Mouse (Mus musculus) CH12.LX (cell line): ENCODE measurements around the gene Pnpla2. TPM values are rescaled to one million over a fixed set of nuclear protein-coding genes. Genes with fewer than 3 reads are reported as not detected.

Source experiments
- DNase-seq: peaks from one replicate; pipeline ENCODE4 v3.0.0-alpha.2; 2013; ENCODE audit errors: extremely low read depth
- H3K27ac ChIP-seq: 2 replicates; pipeline ENCODE4 v1.5.1; 2012; ENCODE audit warnings: low read depth, mild to moderate bottlenecking, control low read depth, moderate library complexity; ENCODE audit not compliant: insufficient read depth
- H3K27me3 ChIP-seq: replicated peaks from 2 replicates; pipeline ENCODE3; 2012; ENCODE audit warnings: inconsistent platforms
- H3K36me3 ChIP-seq, 2 experiments: replicated peaks in 1 of 2; 2 replicates each; pipeline versions ENCODE3 to v1.6.1; 2012; ENCODE audit warnings: inconsistent platforms in 1 of 2, low read length in 1 of 2, mild to moderate bottlenecking in 1 of 2, mixed read lengths in 1 of 2, moderate library complexity in 1 of 2; ENCODE audit not compliant: control insufficient read depth in 1 of 2, insufficient read depth in 1 of 2
- H3K4me1 ChIP-seq, 2 experiments: 2 replicates each; pipeline ENCODE4 v1.6.1; 2012; ENCODE audit warnings: inconsistent platforms in 1 of 2, moderate library complexity in 1 of 2; ENCODE audit not compliant: insufficient read depth in 2 of 2, control insufficient read depth in 1 of 2
- H3K4me2 ChIP-seq: 2 replicates; pipeline ENCODE4 v1.6.1; 2012; ENCODE audit warnings: low read depth, mild to moderate bottlenecking, control low read depth; ENCODE audit not compliant: poor library complexity, insufficient read depth, severe bottlenecking
- H3K4me3 ChIP-seq, 3 experiments: fragments of 150-350 bp in 1 of 3; sonication (generic) in 1 of 3; replicated peaks in 1 of 3; 2 replicates each; pipeline versions ENCODE3 to v1.5.1; 2011 to 2012; ENCODE audit warnings: low read depth in 2 of 3, low read length in 2 of 3, mild to moderate bottlenecking in 2 of 3, moderate library complexity in 2 of 3, control low read depth in 1 of 3, improper control_type of control experiment in 1 of 3, inconsistent platforms in 1 of 3, mixed read lengths in 1 of 3; ENCODE audit not compliant: poor library complexity in 1 of 3
- H3K79me2 ChIP-seq: replicated peaks from 2 replicates; pipeline ENCODE4 v1.6.1; 2012; ENCODE audit warnings: mild to moderate bottlenecking, moderate library complexity; ENCODE audit not compliant: control insufficient read depth, poor library complexity, insufficient read depth, severe bottlenecking; ENCODE audit errors: extremely low read depth
- H3K9ac ChIP-seq: 2 replicates; pipeline ENCODE4 v1.6.1; 2012; ENCODE audit warnings: low read depth, mild to moderate bottlenecking, control low read depth, moderate library complexity; ENCODE audit not compliant: insufficient read depth
- H3K9me3 ChIP-seq: replicated peaks from 2 replicates; pipeline ENCODE3; 2012; ENCODE audit warnings: low read length, inconsistent platforms, mixed read lengths
- CTCF ChIP-seq, 2 experiments: IDR thresholded peaks in 1 of 2; conservative IDR thresholded peaks in 1 of 2; 2 replicates each; pipeline ENCODE4 v1.5.1; 2011 to 2012; ENCODE audit warnings: low read depth in 2 of 2, low read length in 2 of 2, improper control_type of control experiment in 1 of 2, inconsistent platforms in 1 of 2, mild to moderate bottlenecking in 1 of 2, moderate library complexity in 1 of 2
- IRF4 ChIP-seq: IDR thresholded peaks from 2 replicates; pipeline ENCODE4 v1.6.1; 2014; ENCODE audit warnings: low read depth, mild to moderate bottlenecking, inconsistent platforms, low read length, improper control_type of control experiment
- JUN ChIP-seq: IDR thresholded peaks from 2 replicates; pipeline ENCODE4 v1.6.1; 2011; ENCODE audit warnings: low read depth, mild to moderate bottlenecking, low read length, improper control_type of control experiment, moderate library complexity; ENCODE audit not compliant: insufficient read depth
- MAFK ChIP-seq: IDR thresholded peaks from 2 replicates; pipeline ENCODE4 v1.6.1; 2011; ENCODE audit warnings: low read length, improper control_type of control experiment; ENCODE audit not compliant: insufficient replicate concordance
- MAZ ChIP-seq: IDR thresholded peaks from 2 replicates; pipeline ENCODE4 v1.6.1; 2012; ENCODE audit warnings: low read depth, mild to moderate bottlenecking, inconsistent platforms, low read length, improper control_type of control experiment, moderate library complexity
- MXI1 ChIP-seq: IDR thresholded peaks from 2 replicates; pipeline ENCODE4 v1.6.1; 2011; ENCODE audit warnings: mild to moderate bottlenecking, low read depth, low read length, improper control_type of control experiment
- NRF1 ChIP-seq: IDR thresholded peaks from 2 replicates; pipeline ENCODE4 v1.6.1; 2014; ENCODE audit warnings: low read depth, mild to moderate bottlenecking, inconsistent platforms, low read length, improper control_type of control experiment, moderate library complexity
- PAX5 ChIP-seq: IDR thresholded peaks from 2 replicates; pipeline ENCODE4 v1.6.1; 2012; ENCODE audit warnings: low read length, inconsistent platforms, mixed read lengths
- POLR2A ChIP-seq: IDR thresholded peaks from 2 replicates; pipeline ENCODE4 v1.6.1; 2011; ENCODE audit warnings: low read depth, mild to moderate bottlenecking, improper control_type of control experiment, low read length
- RAD21 ChIP-seq: IDR thresholded peaks from 2 replicates; pipeline ENCODE4 v1.6.1; 2011; ENCODE audit warnings: low read depth, mild to moderate bottlenecking, low read length, improper control_type of control experiment, moderate library complexity
- SIN3A ChIP-seq: IDR thresholded peaks from 2 replicates; pipeline ENCODE4 v1.6.1; 2012; ENCODE audit warnings: low read length, improper control_type of control experiment, inconsistent platforms
- TBP ChIP-seq: conservative IDR thresholded peaks from 2 replicates; pipeline ENCODE4 v1.6.1; 2011; ENCODE audit warnings: low read depth, low read length, improper control_type of control experiment
- USF1 ChIP-seq: IDR thresholded peaks from 2 replicates; pipeline ENCODE4 v1.6.1; 2014; ENCODE audit warnings: low read depth, mild to moderate bottlenecking, inconsistent platforms, low read length, improper control_type of control experiment
- ZMIZ1 ChIP-seq: IDR thresholded peaks from 2 replicates; pipeline ENCODE4 v1.6.1; 2012; ENCODE audit warnings: low read depth, mild to moderate bottlenecking, inconsistent platforms, low read length, improper control_type of control experiment
- dilution Hi-C: fragments of 300-500 bp; cut with MboI; formaldehyde crosslinking; loops from 2 replicates; pipeline ENCODE4 v1.14.3; 2020; ENCODE audit warnings: low sequenced_read_pairs; ENCODE audit not compliant: extremely low pct_unique_long_range_greater_than_20kb, extremely low pct_ligation_motif_present
- in situ Hi-C: fragments of 300-500 bp; cut with MboI; formaldehyde crosslinking; loops from 3 replicates; pipeline ENCODE4 v1.14.3; 2019; ENCODE audit warnings: low sequenced_read_pairs, low pct_ligation_motif_present, low pct_unique_long_range_greater_than_20kb, mixed read lengths
- polyA plus RNA-seq: library from polyadenylated mRNA; unstranded; fragments of >175 nt; gene quantifications from 2 replicates; pipeline ENCODE4 v1.2.1, GENCODE M21; 2012; ENCODE audit warnings: low read depth; ENCODE audit not compliant: insufficient read length
- total RNA-seq, 2 experiments: library from RNA; depleted of rRNA; stranded (reverse); fragments of 300-350 nt in 1 of 2; fragments of >200 nt in 1 of 2; gene quantifications; 2 replicates each; pipeline ENCODE4 v1.2.3; 2012 to 2014

Pnpla2 gene
- total and polyA plus RNA-seq, 3 experiments: 2.8 to 29.6 (median 11.7) TPM

DNA sequence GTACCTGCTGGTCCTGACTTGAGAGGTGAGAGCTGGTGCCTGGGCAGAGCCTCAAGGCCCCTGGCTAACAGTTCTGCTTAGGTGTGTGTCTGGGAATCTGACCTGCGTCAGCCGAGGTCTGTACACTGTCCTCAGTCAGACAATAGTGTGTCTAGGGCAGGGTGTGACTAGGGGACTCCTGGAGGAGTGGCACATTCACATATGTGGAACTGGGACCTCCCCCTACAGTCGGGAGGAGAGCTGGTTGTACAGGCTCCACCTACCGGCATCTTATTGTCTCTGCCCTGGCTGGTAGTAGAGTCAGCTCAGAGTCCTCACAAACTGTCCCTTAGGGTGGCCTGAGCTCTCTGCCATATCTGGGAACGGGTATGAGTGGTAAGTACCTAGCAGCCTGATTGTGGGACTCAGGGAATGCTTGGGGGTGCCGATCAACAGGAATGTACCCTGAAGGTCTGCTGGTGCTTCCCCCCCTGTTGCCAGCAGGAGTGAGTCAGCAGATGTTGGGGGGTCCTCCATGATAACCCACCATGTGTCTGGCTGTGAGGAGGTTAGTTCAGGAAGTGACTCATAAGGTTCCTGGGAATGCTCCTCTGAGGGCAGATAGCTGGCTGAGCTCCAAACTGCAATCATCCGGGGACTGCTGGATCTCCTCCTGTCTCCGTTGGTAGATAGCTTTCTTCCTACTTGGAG is 13.7 kb downstream of the Pnpla2 start:
- H3K4me2 ChIP-seq: peak overlapping the region; percentile 97
- peaks cover 10% of the 10 kb centered on the region for H3K79me2 ChIP-seq
- dilution Hi-C loops: no loop called here
- peak overlapping the region; percentile 62 for H3K9ac ChIP-seq
- H3K36me3 ChIP-seq: peaks cover 27 to 45% of the 10 kb centered on the region in 2 experiments
- peaks cover 28 to 56% of the 10 kb centered on the region in 2 experiments for H3K4me1 ChIP-seq
- peak overlapping the region; percentile 48 for H3K27ac ChIP-seq
- in situ Hi-C loops: no loop called here
- TF ChIP-seq RAD21 (peak; percentile 11; the same call in 1 of the 2 replicates), USF1 (no peak), TBP (0 out of 2 replicates have a peak, but pooled peaks have one; percentile 17), CTCF (conservative IDR thresholded peaks at IDR 0.05 in 1 of 2, IDR thresholded peaks at IDR 0.05 in 1 of 2; ENCODE audit: low read depth in 2 of 2, low read length in 2 of 2) (peak in 1 of 2 experiments; percentile 68; a peak in 2 of 4 replicates), MAFK (no peak), POLR2A (peak; percentile 49), IRF4 (0 out of 2 replicates have a peak, but pooled peaks have one; percentile 28), JUN (no peak), NRF1 (0 out of 2 replicates have a peak, but pooled peaks have one; percentile 10), MAZ (peak; percentile 39; the same call in 1 of the 2 replicates), SIN3A (peak; percentile 87), MXI1 (peak; percentile 67; the same call in 1 of the 2 replicates)
- H3K9me3 ChIP-seq: no peaks in the 10 kb centered on the region
- DNase-seq: peak; percentile 90
- H3K4me3 ChIP-seq: peak overlapping the region; percentile 29 to 79 (median 67)
- H3K27me3 ChIP-seq: no peaks in the 10 kb centered on the region

DNA sequence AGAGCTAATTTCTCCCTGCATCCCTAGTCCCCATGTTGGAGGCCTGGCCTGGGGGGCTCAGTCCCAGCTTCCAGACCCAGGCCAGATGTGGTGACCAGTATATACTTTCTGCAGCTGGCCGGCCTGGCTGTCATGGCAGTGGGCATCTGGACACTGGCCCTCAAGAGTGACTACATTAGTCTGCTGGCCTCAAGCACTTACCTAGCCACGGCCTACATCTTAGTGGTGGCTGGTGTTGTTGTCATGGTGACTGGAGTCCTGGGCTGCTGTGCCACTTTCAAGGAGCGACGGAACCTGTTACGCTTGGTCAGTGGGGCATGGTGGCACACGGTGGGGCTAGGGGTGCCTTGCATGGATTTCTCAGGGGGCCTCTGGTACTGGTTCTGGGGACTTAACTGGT is 14.4 kb downstream of the Pnpla2 start:
- dilution Hi-C loops: no loop called here
- Histone ChIP-seq H3K36me3 (peaks cover 27 to 46% of the 10 kb centered on the region in 2 experiments), H3K9ac (peak overlapping the region; percentile 62), H3K4me3 (peak overlapping the region in 1 of 3 experiments; percentile 79), H3K27ac (peak overlapping the region; percentile 48; the same call in 1 of the 2 replicates), H3K4me2 (peak overlapping the region; percentile 97; the same call in 1 of the 2 replicates), H3K27me3 (no peaks in the 10 kb centered on the region)
- in situ Hi-C loops: no loop called here
- TF ChIP-seq NRF1 (no peak), ZMIZ1 (no peak), PAX5 (no peak)
- TF ChIP-seq, all 38 proteins: peak for 0
- Histone ChIP-seq H3K9me3 (no peaks in the 10 kb centered on the region), H3K79me2 (peaks cover 17% of the 10 kb centered on the region), H3K4me1 (peaks cover 29 to 55% of the 10 kb centered on the region in 2 experiments)
- no peak for DNase-seq
